Mouse (Mus musculus) leukemia stem cell, adult 10-12 weeks (primary cell): ENCODE data around the gene Sec16b. TPM values are rescaled to one million over a fixed set of nuclear protein-coding genes. Genes with fewer than 3 reads are reported as not detected.

Experiments used
- polyA plus RNA-seq: library from polyadenylated mRNA; stranded (reverse); fragments of >175 nt; gene quantifications from 2 replicates; pipeline ENCODE4 v1.2.3, GENCODE M21; 2012; ENCODE audit warnings: low replicate concordance

Sec16b gene
- polyA plus RNA-seq: not detected in 2 replicates

DNA sequence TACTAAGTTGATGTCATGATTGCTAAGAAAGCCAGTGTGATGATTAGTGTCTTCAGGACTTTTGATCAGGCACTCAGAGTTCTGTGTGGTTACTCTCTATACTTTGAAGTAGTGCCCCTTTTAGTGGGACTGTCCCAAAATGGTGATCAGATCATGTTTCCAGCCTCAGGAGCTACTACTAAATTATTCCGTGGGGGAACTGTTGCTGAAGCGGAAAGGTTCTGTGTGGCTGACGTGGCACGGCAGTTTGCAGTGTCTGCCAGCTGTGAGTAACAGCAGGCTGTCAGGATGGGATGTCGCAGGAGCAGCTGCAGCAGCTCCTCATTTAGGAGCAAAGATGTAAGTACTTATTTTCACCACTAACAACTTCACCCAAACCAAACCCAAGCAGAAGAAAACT lies at the start of gene Sec16b:
Gene Sec16b, plus strand, starts transcription at position 207 of the 400 bp plus-strand sequence.

DNA sequence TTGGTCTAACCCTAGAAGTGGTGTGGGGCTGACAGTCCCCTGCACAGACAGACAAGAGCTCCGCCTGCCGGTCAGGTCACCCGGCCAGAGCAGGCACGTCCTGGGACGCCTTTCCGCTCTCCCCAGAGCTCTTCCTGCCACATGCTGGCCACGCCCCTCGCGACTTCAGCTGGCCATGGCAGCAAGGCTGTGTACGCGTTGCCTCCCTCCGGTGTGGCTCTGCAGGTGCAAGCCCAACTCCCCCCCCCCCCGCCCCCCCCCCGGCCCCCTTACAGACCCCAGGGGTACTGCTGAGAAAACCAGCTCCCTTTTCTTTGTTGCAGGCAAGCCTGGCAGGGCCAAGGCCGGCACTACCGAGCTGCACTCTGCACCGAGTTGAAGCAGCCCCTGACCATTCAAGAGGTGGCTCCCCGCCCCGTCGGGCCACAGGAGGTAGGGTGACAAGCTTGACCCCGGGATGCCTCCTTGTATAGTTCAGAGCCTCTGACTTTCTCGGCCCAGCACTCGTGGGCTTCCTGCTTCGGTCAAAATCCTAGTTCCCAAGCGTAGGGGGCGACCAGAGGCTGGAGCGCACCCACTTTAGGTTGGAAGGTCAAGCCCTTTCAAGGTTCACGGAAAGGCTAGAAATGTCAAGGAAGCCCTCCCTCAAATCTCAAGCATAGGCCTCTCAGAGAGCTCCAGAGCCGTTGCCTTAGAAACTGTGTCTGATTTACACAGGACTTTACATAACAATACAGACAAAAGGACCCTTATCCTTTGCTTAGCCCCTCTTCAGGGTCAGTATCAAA lies 47.9 kb upstream of the Sec16b start, which contains the start of gene Cryzl2:
Gene Cryzl2, plus strand, starts transcription at position 157 of the 788 bp plus-strand sequence.

Other genes with a start within 250 kb of the Sec16b start
- gene Rasal2, start 94.1 kb upstream of the Sec16b start, polyA plus RNA-seq: 0.48 and 0.63 TPM in 2 replicates
- gene Cryzl2, start 48.2 kb upstream of the Sec16b start, polyA plus RNA-seq: 2.3 and 2.6 TPM in 2 replicates